Mouse (Mus musculus) kidney, adult 2 months (tissue): ENCODE data around the gene Eme1.

ENCODE experiments used
- CTCF ChIP-seq: fragments of 200-500 bp; conservative IDR thresholded peaks from 2 replicates; pipeline ENCODE4 v1.5.1; 2011; ENCODE audit warnings: low read depth, mild to moderate bottlenecking, control low read depth, low read length, moderate library complexity, mixed read lengths; ENCODE audit not compliant: insufficient read depth, insufficient read length
- POLR2A ChIP-seq: fragments of 200-500 bp; IDR thresholded peaks from one replicate; pipeline ENCODE4 v1.6.1; 2011; ENCODE audit warnings: low read depth, low read length, control low read depth

DNA sequence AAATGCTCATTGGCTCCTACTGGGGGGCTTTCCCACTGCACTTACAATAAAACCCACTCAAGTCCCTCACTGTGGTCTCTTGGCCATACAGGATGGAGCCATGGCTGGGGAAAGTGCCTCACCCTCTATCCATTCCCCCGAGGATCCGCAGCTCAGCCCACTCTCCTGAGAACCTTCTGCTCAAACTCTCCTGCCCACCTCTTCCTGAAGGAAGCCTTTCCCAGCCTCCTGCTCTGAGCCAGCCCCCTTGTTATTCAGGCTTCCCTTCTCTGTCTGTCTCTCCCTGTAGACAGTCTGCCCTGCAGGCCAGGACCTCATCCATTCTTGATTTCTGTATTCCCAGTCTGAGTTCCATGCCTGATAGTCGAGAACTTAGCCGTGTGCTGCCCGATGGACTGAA lies 21.2 kb upstream of the Eme1 start:
- no peak for TF ChIP-seq CTCF
- no peak for TF ChIP-seq POLR2A
